Mouse (Mus musculus) layer of hippocampus, postnatal 36 days (tissue): ENCODE measurements around the gene Zfp583. TPM values are rescaled to one million over a fixed set of nuclear protein-coding genes. Genes with fewer than 3 reads are reported as not detected.

Experiments used
- DNase-seq, 2 experiments: peaks; one replicate each; pipeline ENCODE4 v3.0.0; 2022
- total RNA-seq, 2 experiments: library from RNA; stranded (reverse); gene quantifications; 2 replicates each; pipeline ENCODE4 v1.2.3; 2021

The Zfp583 gene
- total RNA-seq, 2 experiments from 2014 or later = 10.4 to 13.1 TPM

DNA sequence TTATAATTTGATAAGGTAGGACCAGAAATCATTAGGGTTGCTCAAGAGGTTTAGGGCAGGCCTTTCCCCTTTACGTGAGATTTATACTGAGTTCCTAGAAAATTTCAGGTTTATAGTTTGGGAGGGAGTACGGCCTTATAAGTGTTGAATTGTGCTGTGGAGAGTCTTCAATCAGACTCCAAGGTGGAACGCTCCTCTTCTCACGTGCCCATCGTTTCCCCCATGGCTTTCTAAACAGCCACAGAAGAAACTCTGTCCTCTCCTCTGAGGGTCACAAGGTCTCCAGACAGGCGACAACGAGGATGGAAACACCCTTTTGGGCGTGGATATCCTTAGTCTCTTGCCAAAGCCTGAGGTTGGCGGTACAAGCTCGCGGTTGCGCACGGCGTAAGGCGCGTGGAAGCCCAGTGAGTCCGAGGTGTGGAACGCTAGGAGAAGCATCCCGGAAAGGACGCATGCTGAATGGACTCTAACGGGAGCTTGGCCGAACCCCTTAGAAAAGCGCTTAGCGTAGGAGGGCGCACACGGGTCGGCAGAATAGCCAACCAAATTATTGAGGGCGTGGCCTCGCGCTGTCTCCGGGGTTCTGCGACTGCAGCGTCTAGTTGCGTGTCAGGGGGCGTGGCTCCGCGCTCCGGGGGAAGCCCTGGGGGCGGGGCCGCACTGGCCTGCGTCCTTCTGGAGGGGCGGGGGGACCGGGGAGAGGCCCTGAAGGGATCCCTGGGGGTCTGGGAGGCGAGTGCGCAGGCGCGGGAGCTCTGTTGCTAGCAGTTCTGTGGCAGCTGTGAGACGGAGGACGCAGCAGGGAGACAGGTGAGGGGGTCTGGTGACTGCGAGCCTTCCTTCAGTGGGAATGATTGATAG lies 45.0 kb downstream of the Zfp583 start, which contains the start of gene Zfp667:
Gene Zfp667 (plus strand): TSS at position 738 of the 864 bp plus-strand sequence.
- peak; percentile 98 for DNase-seq

DNA sequence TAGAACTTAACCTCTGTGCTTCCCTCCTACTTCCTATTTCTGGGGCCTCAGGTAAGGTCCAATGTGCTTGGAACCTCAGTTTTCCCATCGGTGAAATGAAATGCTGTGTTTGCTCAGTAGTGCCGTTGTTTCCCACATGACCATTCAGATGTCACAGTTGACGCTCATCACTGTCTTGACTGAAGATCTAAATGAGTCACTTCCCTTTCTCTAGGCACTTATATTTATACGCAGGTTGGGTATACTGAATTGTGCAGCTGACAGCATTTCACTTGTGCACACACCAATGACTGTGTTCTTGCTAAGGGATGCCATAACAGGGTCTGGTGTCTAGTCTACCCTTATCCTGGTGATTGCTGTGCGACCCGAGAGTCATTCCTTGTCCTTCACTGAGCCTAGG lies 45.7 kb downstream of the Zfp583 start:
- no peak for DNase-seq

- no peak for DNase-seq
These were observed 46.6 kb downstream of the Zfp583 start for GRCm38 (mm10) chr7:6284442-6285012.

GRCm38 (mm10) chr7:6283451-6284075 lies 47.5 kb downstream of the Zfp583 start:
- DNase-seq = peak; percentile 81 to 82

DNA sequence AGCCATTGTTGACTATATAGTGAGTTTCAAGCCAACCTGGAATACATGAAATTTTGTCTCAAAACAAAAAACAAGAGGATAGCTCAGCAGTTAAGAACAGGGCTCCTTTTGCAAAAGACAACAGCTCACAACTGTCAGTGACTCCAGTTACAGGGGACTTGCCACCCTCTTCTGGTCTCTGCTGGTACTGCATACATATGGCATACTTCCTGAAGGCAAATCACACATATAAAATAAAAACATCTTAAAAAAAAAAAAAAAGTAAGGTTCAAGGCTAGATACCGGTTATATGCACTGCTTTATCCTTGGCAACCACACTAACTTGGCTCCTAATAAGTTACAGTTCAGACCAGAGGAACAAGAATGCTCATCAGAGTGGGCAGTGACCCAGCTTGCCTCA lies 48.3 kb downstream of the Zfp583 start:
- DNase-seq = peak in 1 of 2 experiments; percentile 72

DNA sequence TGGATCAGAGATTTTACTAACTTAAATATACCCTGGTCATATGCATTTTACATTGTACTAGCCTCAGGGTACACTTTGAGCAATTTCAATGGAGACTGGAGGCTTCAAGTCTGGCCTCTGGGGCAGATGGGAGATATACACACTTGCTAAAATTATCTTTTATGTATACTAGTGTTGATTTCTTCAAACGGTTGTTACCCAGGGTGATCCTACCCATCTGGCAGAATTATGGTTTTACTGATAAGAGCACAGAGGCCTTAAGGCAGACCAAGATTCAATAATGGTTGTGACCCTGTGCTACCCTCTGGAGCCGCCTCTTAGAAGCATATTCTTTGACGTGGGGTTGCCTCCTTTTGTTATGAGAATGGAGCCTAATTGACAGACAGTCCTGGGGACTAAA lies 53.2 kb downstream of the Zfp583 start:
- no peak for DNase-seq

DNA sequence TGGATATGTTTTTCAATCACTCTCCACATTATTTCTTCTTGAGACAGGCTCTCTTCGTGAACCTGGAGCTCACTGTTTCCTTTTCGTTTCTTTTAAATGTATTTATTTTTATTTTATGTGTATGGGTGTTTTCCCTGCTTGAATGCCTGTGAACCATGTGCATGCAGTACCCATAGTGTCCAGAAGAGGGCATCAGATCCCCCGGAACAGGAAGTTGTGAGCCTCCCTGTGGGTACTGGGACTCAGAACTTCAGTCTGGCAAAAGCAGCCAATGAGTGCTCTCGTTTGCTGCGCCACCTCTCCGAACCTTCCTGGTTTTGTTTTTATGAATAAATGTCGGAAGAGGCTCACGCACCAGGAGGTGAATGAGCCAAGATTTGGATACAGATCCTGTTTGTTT lies 65.4 kb downstream of the Zfp583 start:
- DNase-seq = no peak

Other genes with a start within 250 kb of the Zfp583 start
- gene Zfp787, start 175.3 kb downstream of the Zfp583 start, total RNA-seq = 10 to 100 TPM; 23.5 to 26.5 TPM
- 10 to 100 TPM; 52.7 to 60.6 TPM for gene Zfp444, start 159.1 kb downstream of the Zfp583 start, total RNA-seq
- not detected for gene Galp, start 134.2 kb downstream of the Zfp583 start, total RNA-seq
- gene Zscan5b, start 109.0 kb downstream of the Zfp583 start, total RNA-seq = not detected
- not detected for gene Epp13, start 78.6 kb downstream of the Zfp583 start, total RNA-seq
- gene Zfp667, start 44.7 kb downstream of the Zfp583 start, total RNA-seq = 10 to 100 TPM; 17.6 to 19.0 TPM
- 1 to 10 TPM; 6.0 to 8.0 TPM for gene Gm3854, start 12.5 kb upstream of the Zfp583 start, total RNA-seq
- gene Zfp78, start 32.0 kb upstream of the Zfp583 start, total RNA-seq = 1 to 10 TPM; 5.3 to 5.8 TPM
- 10 to 100 TPM in 1 of 2 experiments, 1 to 10 TPM in 1; 6.0 to 12.0 TPM for gene Zfp28, start 52.0 kb upstream of the Zfp583 start, total RNA-seq
- gene Smim17, start 67.4 kb upstream of the Zfp583 start, total RNA-seq = 10 to 100 TPM; 21.3 to 24.2 TPM
- gene Gm20715, start 79.0 kb upstream of the Zfp583 start, total RNA-seq = under 1 TPM; 0.45 to 0.68 TPM
- 1 to 10 TPM in 1 of 2 experiments, under 1 TPM in 1; 0.99 to 2.4 TPM for gene Olfr1344, start 107.4 kb upstream of the Zfp583 start, total RNA-seq
- gene Olfr1336, start 124.9 kb upstream of the Zfp583 start, total RNA-seq = under 1 TPM; 0.08 to 0.12 TPM
- not detected for gene Olfr1346, start 135.8 kb upstream of the Zfp583 start, total RNA-seq
- not detected for gene Olfr5, start 155.7 kb upstream of the Zfp583 start, total RNA-seq
- not detected for gene Olfr1347, start 168.5 kb upstream of the Zfp583 start, total RNA-seq
- not detected for gene Olfr1348, start 177.5 kb upstream of the Zfp583 start, total RNA-seq
- gene Olfr1349, start 191.7 kb upstream of the Zfp583 start, total RNA-seq = not detected
- not detected for gene Olfr1350, start 233.6 kb upstream of the Zfp583 start, total RNA-seq